Mouse (Mus musculus): Measurements from ENCODE around the gene Atrnl1.

DNA sequence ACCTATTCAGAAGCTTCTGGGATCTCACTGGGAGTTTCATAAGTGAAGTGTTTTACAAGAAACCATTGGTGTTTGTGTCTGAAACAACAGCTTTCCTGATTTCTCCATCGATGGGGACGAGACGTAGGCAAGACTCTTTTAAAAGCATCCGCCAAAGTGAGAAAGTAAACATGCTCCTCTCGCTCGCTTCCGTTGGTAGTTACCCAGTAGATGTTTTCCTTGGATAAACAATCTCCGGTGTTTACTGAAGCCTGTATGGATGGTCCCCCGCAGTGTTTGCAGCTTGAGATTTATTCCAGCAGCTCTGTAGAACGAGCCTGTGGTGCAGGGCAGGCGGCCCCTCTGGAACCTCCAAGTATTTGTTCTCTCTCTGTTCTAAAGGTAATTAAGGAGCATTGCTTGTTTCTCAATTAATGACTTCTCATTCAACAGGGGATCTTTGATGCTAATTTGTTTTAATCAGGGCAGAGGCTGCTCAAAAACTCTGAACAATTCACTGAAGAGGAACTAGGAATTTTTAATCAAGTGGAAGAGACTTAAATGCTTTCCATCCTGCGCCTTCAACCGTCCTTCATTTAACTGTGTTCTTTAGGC is 529.5 kb downstream of the Atrnl1 start:
- TF ChIP-seq CTCF (IDR thresholded peaks at IDR 0.05; ENCODE audit: extremely low read depth, insufficient read depth, insufficient read length, insufficient replicate concordance) (no peak), POLR2A (IDR thresholded peaks at IDR 0.05; ENCODE audit: low read depth, low read length) (no peak)
